Mouse (Mus musculus) kidney, postnatal 14 days (tissue): ENCODE results near the gene Hist2h2bb.
"Not testable (repeated sequence)": the region's sequence is repeated elsewhere in the genome, so short reads cannot be mapped to it uniquely, and the experiment has no call there.

Experiments
- DNase-seq: peaks from one replicate; pipeline ENCODE4 v3.0.0; 2022; ENCODE audit warnings: mixed read lengths

Gene Hist2h2bb

DNA sequence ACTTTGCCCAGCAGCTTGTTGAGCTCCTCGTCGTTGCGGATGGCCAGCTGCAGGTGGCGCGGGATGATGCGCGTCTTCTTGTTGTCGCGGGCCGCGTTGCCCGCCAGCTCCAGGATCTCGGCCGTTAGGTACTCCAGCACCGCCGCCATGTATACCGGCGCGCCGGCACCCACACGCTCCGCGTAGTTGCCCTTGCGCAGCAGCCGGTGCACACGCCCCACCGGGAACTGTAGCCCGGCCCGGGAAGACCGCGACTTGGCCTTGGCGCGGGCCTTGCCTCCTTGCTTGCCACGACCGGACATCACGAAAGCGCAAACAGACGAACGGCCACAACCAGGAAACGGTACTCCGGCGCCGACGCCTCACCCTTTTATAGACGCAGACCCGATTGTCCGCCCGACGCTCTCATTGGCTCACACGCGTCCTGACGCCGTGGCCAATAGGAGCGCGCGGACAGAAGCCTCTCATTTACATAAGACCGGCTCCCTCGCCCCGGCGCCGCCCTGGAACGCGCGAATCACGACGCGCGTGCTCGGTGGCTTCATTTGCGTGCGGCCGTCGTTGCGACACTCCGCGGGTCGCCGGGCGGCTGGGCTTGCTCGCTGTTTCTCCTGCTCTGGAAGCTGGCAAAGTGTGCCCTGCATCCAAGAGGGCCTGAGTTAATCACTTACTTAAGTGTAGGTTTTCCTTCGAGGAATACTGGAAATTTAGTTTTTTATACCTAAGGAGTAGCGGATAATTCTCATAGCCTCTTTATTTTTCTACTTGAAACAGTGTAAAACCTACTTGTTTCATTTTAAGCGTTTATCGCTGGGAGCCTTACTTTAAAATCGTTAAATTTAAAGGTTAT, 29.4 kb upstream of the Hist2h2bb start, which contains the start of gene Hist2h2aa2:
Gene Hist2h2aa2, minus strand, starts transcription at position 328 of the 850 bp plus-strand sequence.
- peak; percentile 97 for DNase-seq

DNA sequence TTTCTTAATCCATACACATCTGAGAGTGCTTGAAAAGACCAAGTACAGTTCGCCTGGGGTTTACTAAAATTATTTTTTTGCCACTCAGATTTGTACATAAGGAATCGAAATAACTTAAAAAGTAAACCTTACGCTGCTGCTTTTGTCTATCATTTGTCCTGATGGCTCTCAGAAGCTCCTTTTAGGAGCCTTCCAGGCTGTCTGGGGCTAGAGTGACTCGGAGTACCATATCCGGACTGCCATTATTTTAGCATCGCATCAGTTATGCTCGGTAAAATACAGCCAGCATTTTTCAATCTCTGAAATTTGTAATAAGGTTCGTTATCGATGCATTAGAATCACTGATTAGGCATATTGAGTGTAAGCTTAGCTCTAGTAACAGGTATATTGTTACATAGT, 28.8 kb upstream of the Hist2h2bb start:
- no peak for DNase-seq

DNA sequence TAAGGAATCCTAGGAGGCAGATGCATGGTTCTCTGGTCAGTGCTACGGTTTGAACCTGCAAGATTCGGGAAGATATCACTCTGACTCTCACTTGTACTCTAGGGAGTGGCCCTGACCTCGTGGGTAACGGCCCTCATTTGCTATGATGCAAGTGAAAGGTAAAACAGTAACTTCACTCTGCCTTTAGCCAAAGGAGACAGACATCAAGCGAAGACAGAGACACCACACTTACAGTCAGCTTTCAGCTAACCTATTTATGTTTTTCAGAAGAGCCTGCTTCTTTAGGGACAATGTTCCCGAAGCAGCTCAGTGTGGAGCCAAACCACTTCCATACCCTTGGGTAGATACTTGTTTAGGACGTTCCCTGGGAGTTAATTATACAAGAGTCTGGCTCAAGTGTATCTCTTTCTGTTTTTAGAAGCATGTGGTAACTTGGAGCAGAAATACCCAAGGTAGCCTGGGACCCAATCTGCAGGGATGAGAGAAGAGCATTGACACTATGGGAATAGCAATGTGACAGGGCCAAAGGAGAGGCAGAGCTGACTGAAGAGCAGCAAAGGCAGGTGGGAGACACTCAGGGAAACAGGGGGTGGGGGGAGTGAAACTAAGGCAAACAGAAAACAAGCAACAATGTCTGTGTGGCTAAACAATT, 25.5 kb upstream of the Hist2h2bb start:
- DNase-seq = peak; percentile 21

DNA sequence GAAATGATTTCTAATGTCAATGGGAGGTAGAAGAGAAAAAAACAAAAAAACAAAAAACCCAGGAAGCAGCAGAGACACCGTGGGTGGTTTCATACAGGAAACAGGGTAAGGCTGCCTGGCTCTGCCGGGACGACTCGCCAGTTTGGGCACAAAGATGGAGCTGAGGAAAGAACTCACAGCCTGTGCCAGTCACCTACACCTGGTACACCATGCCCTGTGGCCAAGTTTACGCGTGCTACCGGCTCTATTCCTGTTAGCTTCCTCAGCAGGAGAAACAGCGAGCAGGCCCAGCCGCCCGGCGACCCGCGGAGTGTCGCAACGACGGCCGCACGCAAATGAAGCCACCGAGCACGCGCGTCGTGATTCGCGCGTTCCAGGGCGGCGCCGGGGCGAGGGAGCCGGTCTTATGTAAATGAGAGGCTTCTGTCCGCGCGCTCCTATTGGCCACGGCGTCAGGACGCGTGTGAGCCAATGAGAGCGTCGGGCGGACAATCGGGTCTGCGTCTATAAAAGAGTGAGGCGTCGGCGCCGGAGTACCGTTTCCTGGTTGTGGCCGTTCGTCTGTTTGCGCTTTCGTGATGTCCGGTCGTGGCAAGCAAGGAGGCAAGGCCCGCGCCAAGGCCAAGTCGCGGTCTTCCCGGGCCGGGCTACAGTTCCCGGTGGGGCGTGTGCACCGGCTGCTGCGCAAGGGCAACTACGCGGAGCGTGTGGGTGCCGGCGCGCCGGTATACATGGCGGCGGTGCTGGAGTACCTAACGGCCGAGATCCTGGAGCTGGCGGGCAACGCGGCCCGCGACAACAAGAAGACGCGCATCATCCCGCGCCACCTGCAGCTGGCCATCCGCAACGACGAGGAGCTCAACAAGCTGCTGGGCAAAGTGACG, 24.3 kb upstream of the Hist2h2bb start, which contains the start of gene Hist2h2aa1:
Gene Hist2h2aa1, plus strand, starts transcription at position 495 of the 884 bp plus-strand sequence.
- peak; percentile 90 for DNase-seq

DNA sequence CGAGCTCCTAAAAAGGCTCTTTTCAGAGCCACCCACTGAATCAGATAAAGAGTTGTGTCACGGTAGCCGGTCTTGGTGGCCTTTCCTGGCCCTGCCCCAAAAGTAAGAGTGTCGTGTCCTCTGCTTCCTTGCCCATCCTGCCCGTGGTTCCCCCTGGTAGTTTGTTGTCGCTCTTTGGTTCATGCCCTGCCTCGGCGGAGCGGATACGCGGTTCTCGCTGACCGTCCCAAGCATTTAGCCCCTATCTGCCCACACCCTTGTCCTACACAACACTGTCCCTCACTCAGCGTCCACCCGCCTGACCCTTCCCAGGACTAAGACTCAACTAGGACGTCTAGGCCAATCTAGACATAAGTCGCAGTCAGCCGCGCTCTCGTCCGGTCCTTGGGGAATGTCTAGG, 23.5 kb upstream of the Hist2h2bb start:
- DNase-seq = not testable (repeated sequence)

DNA sequence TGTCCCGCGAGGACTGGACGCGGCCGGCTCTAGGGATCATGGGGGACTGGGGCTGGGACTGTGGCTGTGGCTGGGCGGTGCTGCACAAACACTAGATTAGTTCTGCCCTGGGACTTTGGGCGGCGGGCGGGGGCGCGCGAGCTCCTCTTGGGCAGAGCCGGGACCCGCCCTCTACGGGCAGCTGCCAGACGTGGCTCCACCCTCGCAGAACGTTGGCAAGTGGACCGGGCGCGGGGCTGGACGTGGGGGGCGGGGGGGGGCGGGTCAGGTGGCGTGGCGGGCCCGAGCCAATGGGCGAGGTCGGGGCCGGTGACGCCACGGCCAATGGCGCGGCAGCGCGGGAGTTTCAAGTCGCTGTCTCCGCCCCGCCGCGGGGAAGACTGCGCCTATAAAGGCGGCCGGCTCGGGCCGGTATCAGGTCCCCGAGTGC, 23.1 kb upstream of the Hist2h2bb start, which contains the start of gene Hist2h3c1:
Gene Hist2h3c1, plus strand, starts transcription at position 259 of the 430 bp plus-strand sequence.
- DNase-seq = peak; percentile 23

DNA sequence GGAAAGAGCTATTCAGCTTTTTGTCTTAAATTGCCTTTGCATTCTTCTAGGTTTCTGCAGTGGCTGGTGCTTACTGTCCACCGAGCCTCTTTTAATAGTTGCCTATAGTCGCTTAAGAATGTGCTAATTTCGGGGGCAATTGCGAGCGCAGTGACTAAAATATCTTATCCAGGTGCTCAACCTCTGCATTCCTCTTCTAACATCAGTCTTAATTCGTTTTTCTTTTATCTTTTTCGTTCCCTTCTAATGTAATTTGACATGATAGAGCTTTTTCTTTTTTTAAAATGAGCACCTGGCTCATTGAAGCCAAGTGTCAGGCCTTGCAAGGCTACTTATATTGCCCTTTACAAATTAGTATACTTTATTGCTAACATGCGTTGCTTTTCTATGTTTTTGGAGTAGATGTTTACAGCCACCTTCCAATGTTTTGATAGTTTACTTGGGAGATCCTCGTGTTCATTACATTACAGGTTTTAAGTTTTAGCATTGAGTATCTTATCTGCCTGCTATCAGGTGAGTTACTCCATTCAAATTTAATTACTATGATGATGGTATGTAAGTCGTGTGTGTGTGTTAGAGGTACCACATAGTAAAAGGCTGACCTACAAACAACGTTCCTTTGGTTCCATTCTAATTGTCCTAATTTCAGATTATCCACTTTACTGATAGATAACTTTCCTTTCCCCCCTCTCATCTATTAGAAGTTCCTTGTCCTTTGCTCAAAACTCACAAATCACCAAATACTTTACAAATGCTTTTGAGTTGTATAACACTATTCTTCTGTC, 22.0 kb upstream of the Hist2h2bb start:
- no peak for DNase-seq

DNA sequence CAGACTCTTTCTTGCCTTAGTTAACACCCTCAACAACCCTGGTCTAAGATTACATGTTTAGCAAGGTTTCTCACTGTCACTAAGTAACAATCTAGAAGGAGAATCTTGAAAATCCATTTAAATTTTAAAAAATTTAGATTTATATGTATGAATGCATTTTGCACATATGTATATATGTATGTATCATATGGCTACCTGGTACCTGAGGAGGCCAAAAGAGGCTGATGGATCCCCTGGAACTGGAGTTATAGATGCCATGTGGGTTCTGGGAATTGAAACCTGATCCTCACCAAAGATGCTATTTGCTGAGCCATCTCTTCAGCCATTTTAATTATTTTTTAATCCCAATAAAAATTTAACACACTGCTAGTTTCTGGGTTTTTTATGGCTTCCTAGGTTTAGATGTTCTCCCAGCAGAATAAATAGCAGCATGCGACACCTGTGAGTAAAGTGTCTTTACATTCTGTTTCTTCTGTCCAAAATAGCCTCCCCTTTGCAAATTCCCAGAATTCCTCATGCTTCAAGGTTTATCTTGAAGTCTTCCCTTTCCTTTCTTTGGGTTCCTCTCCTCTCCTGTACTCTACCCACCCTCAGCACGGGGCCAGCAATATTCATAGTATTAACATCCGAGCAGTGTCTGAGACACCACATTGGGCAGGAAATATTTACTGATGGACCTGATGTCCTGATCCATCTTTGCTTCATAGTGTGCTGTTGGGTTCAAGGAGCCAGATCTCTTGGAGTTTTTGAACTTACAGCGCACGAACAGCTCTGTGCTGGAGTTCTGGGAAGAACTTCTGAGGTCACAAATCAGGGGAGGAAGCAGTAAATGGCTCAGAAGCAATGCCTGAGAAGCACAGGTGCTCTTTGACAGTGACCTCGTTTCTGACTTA, 21.2 kb upstream of the Hist2h2bb start:
- no peak for DNase-seq

DNA sequence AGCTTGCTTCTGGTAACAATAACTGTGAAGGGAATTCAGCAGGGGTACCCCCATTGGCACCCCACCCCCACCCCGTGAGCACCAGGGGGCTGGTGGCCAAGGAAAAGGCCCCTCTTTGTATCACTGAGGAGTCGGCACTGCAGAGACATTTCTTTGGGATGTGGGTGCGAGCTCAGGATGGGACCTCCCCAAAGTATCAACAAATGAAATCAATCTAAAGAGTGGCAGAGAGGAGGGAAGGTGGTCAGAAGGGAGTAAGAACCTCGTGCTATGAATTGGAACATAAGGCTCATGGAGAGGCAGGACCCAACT, 20.6 kb upstream of the Hist2h2bb start:
- no peak for DNase-seq

DNA sequence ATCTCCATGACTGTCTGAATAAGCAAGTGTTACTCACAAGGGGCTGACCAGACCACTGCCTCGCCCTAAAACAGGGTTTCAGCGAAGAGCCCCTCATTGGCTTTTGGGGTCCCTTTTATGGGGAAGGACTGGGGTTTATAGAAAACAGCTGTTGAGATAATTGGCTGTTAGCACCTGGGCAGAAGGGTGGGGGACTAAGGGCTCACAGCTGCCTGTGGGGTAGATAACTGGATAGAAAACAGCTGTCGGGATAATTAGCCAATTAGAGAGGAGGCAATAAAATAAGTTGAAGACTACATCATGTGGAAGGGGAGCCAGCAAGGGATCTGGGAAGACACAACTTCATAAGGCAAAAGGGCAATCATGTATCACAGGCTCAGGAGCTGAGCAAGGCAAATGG, 18.7 kb upstream of the Hist2h2bb start:
- DNase-seq = no peak

DNA sequence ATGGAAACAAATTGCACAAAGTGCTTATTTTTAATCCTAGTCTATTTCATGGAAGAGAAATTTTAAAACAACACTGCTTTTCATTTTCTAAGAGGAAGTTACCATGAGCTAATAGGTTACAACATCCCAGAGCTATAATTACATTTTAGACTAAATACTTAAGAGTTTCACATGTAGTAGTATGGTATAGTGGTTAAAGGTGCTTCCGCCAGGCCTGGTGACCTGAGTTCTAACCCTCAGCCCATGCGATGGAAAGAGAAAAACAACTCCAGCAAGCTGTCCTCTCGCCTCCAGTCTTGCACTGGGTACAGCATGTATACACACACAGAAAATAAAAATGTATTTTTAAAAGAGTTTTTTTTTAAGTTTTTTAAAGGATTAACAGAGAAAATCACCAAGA, 17.8 kb upstream of the Hist2h2bb start:
- no peak for DNase-seq

DNA sequence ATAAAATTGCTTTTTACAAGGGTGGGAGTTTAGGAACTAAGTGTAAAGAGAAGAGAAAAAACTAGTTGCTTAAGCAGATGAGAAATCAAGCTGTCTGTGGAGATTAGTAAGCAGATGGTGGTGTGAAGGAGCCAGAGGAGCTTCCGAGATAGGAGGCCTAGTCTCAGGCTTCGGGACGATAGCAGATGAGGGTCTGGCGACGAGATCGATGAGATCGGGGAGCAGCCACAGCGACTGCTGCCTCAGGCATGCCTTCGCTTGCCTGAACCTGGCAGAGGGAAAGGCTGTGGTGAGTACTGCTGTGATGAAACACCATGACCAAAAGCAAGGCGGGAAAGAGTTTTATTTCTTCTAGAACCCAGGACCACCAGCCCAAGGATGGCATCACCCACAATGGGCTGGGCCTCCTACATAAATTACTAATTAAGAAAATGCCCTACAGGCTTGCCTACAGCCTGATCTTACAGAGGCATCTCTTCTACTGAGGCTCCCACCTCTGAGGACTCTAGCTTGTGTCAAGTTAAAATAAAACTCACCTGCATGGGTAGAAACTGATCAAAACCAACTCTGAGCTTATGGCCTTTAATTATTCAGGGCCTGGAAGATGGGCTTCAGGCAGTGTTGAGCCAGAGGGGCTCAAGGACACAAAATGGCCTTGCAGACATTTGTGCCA, 14.7 kb upstream of the Hist2h2bb start:
- no peak for DNase-seq

DNA sequence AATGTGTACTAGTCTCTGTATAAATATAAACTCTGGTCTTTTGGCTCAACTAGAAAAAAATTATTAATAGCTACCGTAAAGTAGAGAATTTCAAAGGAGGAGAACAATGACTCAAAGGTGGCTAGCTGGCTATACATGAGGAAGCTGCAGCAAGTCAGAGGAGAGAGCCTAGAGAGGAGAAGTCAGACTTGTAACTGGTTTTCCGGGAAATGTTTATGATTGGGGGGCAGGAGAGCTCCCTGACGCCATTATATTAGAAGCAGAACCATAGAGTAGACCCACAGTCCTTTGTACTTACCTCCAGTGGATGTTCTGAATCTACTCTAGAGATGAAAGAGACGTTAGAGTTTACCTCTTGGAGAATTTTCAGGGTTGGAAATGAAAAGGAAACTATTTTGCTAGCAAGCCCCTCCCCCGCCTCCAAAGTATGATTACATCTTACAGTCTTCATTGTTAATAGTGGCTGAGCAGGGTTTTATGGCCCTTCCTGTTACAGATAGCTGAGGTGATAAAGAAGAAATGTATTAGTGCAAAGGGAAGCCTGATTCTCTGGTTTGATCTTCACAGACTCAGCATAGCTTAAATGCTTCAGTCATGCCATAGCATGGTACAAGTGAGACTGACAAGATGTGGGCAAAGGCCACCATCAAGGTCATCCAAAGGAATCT, 13.5 kb upstream of the Hist2h2bb start:
- no peak for DNase-seq

DNA sequence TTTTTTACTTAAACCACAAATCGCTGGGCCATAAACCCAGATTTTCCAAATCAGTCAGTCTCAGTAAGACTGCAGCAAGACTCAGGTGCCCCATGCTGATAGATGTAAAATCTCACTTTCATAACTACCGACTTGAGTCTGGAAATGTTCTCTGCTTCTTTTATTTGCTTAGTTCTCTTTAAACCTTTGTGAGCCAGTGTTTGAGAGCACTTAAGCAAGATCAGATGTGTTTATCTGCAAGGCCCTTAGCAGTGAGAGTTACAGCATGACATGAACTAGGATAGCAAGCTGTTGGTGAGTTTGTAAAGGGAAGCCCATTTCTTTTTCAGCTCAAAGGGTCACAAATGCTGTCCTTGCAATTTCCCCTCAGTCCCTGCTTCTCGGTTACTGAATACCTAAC, 12.4 kb upstream of the Hist2h2bb start:
- DNase-seq = no peak

DNA sequence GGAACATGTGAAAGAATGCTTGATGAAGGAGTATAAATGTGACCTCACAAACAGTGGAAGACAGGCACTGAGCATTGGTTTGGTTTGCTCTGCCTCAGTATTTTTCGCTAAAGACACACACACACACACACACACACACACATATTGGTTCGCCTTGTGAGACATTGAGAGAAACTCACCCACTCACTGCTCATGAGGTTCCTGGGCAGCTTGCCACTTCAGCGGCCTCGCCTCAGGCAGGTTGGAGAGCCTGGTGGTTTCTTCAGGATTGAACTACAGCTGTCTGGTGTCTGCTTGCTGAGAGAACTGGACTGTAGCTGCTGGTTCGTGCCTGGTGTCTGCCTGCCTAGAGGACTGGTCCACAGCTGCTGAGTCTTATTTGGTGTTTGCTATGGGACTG, 9.3 kb upstream of the Hist2h2bb start:
- no peak for DNase-seq

DNA sequence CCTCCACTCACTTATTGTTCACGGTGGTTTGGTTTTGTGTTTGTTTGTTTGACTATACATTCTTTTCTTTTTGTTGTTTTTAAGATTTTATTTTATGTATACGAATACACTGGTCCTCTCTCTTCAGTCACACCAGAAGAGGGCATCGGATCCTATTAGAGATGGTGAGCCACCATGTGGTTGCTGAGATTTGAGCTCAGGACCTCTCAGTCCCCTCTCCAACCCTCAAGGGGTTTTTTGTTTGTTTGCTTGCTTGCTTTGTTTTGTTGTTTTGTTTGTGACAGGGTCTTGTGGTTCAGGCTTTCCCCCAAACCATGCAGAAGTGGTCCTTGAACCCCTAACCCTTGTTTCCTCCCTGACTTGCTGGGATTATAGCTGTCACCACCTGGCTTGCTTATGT, 7.9 kb upstream of the Hist2h2bb start:
- no peak for DNase-seq

DNA sequence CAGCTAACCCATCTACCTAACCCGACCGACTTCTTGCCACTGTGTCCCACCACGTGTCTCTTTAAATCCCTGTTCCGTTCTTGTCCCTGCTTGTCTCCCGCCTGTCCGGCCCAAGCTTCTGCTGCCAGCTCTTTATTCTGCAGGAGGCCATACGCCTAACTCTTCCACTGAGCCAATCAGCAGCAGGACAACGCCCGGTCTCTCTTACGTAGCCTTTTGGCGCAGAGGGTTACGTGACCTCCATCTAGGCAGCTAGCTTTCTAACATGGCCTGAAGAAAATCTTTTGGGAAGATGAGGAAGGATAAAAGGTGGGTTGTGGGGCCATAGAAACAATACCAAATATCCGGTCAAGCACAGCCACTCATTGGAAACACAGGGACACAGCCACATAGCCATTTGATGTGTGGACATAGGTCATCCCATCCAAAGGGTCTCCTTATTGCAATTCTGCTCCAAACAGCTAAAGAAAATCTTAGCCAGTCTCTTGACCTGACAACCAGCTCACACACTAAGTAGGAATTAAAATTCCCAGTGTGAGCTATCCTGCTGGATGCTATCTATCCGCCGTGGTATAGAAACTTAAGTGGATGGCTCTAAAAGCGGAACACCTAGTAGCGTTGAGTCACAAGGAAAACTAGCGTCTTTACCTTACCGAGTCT, 7.2 kb upstream of the Hist2h2bb start:
- DNase-seq = peak; percentile 86

DNA sequence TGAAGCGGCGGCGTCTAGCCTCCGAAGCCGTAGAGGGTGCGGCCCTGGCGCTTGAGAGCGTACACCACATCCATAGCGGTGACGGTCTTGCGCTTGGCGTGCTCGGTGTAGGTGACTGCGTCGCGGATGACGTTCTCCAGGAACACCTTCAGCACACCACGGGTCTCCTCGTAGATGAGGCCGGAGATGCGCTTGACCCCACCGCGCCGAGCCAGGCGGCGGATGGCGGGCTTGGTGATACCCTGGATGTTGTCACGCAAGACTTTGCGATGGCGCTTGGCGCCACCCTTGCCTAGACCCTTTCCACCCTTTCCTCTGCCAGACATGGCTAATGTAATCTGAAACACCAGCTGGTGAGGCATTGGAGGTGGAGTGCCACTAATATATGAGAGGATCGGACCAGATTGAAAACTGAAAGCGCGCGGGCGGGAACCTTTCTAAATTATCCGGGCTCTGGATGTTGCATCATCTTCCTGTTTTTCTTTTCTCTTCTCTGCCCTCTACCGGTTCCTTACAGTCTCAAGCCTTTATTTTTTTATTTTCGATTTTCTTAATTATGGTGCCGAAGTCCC, 6.5 kb upstream of the Hist2h2bb start, which contains the start of gene Hist2h4:
Gene Hist2h4, minus strand, starts transcription at position 333 of the 572 bp plus-strand sequence.
- peak; percentile 96 for DNase-seq
